Mouse (Mus musculus): ENCODE data around the gene Ak5.

Gene Ak5

GRCm38 (mm10) chr3:152509268-152509667, 158.9 kb downstream of the Ak5 start:
- DNase-seq, result no peak

GRCm38 (mm10) chr3:152508419-152508993, 159.7 kb downstream of the Ak5 start:
- no peak for DNase-seq

- DNase-seq, result no peak
These were observed 160.3 kb downstream of the Ak5 start for GRCm38 (mm10) chr3:152507900-152508299.

- DNase-seq, result no peak
These were observed 169.0 kb downstream of the Ak5 start for GRCm38 (mm10) chr3:152498968-152499696.

GRCm38 (mm10) chr3:152497842-152498241, 170.3 kb downstream of the Ak5 start:
- DNase-seq, result no peak

GRCm38 (mm10) chr3:152497084-152497483, 171.1 kb downstream of the Ak5 start:
- DNase-seq, result no peak

GRCm38 (mm10) chr3:152495415-152495898, 172.7 kb downstream of the Ak5 start:
- DNase-seq, result no peak

GRCm38 (mm10) chr3:152494667-152495360, 173.3 kb downstream of the Ak5 start:
- DNase-seq, result no peak

GRCm38 (mm10) chr3:152493813-152494212, 174.3 kb downstream of the Ak5 start:
- no peak for DNase-seq

- no peak for DNase-seq
These were observed 175.9 kb downstream of the Ak5 start for GRCm38 (mm10) chr3:152492241-152492640.

GRCm38 (mm10) chr3:152490423-152490822, 177.7 kb downstream of the Ak5 start:
- no peak for DNase-seq

GRCm38 (mm10) chr3:152488964-152489363, 179.2 kb downstream of the Ak5 start:
- DNase-seq, result no peak

GRCm38 (mm10) chr3:152484206-152484605, 184.0 kb downstream of the Ak5 start:
- DNase-seq, result no peak

- no peak for DNase-seq
These were observed 184.4 kb downstream of the Ak5 start for GRCm38 (mm10) chr3:152483800-152484199.

GRCm38 (mm10) chr3:152482182-152482581, 186.0 kb downstream of the Ak5 start:
- DNase-seq, result no peak

- DNase-seq, result no peak
These were observed 187.8 kb downstream of the Ak5 start for GRCm38 (mm10) chr3:152480336-152480735.

GRCm38 (mm10) chr3:152478599-152479435, 189.3 kb downstream of the Ak5 start:
- DNase-seq, result no peak

GRCm38 (mm10) chr3:152477796-152478527, 190.2 kb downstream of the Ak5 start:
- peak; percentile 41 to 49 for DNase-seq

- no peak for DNase-seq
These were observed 192.3 kb downstream of the Ak5 start for GRCm38 (mm10) chr3:152475894-152476293.

- DNase-seq, result no peak
These were observed 192.9 kb downstream of the Ak5 start for GRCm38 (mm10) chr3:152475278-152475669.

- DNase-seq, result peak; percentile 37 to 47
These were observed 193.4 kb downstream of the Ak5 start for GRCm38 (mm10) chr3:152474582-152475277.

GRCm38 (mm10) chr3:152472676-152473075, 195.5 kb downstream of the Ak5 start:
- peak in 1 of 2 experiments; percentile 14 for DNase-seq
